Mouse (Mus musculus) bone marrow macrophage, adult 2 months (primary cell): ENCODE data around the gene Pdss2.

Source experiments
- CTCF ChIP-seq: IDR thresholded peaks from 2 replicates; pipeline ENCODE4 v1.5.1; 2012; ENCODE audit warnings: low read depth, mild to moderate bottlenecking, low read length, moderate library complexity
- POLR2A ChIP-seq: IDR thresholded peaks from 2 replicates; pipeline ENCODE4 v1.6.1; 2012; ENCODE audit warnings: mild to moderate bottlenecking, low read depth, low read length, borderline replicate concordance

GRCm38 (mm10) chr10:43357884-43358283 lies 136.6 kb downstream of the Pdss2 start:
- no peak for TF ChIP-seq CTCF
- TF ChIP-seq POLR2A: no peak
